Mouse (Mus musculus) urinary bladder, postnatal 14 days (tissue): ENCODE measurements around the gene Crx.
"Not testable (repeated sequence)": the region's sequence is repeated elsewhere in the genome, so short reads cannot be mapped to it uniquely, and the experiment has no call there.

Experiments
- DNase-seq: peaks from one replicate; pipeline ENCODE4 v3.0.0; 2021; ENCODE audit warnings: low spot score

The Crx gene

GRCm38 (mm10) chr7:15879756-15880155 lies at the start of gene Crx:
Gene Crx (minus strand): TSS chr7:15879968.
- no peak for DNase-seq

GRCm38 (mm10) chr7:15922220-15922773 lies 42.5 kb upstream of the Crx start, which contains the start of gene Selenow:
Gene Selenow (minus strand): TSS chr7:15922402.
- DNase-seq, result peak; percentile 91

- DNase-seq, result peak; percentile 20
Observed at GRCm38 (mm10) chr7:15921796-15922195, 42.0 kb upstream of the Crx start.

GRCm38 (mm10) chr7:15920645-15921190 lies 41.0 kb upstream of the Crx start:
- no peak for DNase-seq

- DNase-seq, result no peak
Observed at GRCm38 (mm10) chr7:15919947-15920346, 40.2 kb upstream of the Crx start.

DNA sequence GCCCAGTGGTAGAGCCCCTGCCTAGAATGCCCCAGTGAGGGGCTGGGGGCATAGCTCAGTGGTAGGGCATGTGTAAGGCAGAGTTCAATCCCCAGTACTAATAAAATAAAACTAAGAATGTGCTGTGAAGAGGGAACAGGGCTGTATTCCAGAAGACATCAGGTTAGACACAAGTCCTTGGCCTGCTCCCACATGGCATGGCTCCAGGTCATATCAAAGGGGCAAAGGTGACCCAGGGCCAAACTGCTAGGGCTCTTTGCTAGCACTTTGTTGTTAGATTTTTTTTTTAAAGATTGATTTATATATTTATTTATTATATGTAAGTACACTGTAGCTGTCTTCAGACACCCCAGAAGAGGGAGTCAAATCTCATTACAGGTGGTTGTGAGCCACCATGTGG lies 38.6 kb upstream of the Crx start:
- DNase-seq, result no peak

- no peak for DNase-seq
Observed at GRCm38 (mm10) chr7:15916996-15917395, 37.2 kb upstream of the Crx start.

- DNase-seq, result no peak
Observed at GRCm38 (mm10) chr7:15916134-15916723, 36.5 kb upstream of the Crx start.

GRCm38 (mm10) chr7:15915695-15916094 lies 35.9 kb upstream of the Crx start:
- DNase-seq, result not testable (repeated sequence)

DNA sequence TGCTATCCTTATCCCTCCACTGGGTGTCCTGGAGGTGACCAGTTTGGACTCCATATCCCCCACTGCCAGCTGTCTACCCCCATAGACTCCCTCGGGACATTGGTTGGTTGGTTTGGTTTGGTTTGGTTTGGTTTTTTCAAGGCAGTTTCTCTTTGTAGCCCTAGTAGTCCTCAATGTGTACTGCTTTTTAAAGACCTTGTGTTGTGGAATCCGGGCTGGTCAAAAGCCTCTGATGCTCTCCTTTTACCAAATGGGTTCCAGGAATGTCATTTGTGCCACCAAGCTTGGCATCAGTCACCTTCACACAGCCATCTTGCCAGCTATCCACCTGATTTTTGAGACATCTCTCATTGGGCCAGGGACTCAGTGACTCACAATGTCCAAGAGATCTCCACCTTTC lies 35.0 kb upstream of the Crx start:
- no peak for DNase-seq

DNA sequence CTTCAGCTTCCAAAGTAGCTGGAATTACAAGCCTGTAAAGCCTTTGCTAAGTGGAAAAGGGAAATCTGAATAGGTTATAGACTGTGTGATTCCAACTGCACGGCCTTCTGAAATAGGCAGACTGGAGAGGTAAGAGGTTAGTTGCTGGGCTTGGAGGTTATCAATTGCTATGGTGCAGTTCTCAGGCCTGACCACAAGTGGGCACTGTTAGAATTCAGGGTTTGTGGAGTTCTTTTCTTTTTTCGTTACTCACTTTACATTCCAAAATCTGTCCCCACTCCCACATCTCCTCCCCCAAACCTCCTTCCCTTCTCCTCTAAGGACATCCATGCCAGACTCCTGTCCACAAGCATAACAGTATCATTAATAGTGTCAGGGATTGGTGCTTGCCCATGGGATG lies 34.5 kb upstream of the Crx start:
- DNase-seq, result peak; percentile 33

DNA sequence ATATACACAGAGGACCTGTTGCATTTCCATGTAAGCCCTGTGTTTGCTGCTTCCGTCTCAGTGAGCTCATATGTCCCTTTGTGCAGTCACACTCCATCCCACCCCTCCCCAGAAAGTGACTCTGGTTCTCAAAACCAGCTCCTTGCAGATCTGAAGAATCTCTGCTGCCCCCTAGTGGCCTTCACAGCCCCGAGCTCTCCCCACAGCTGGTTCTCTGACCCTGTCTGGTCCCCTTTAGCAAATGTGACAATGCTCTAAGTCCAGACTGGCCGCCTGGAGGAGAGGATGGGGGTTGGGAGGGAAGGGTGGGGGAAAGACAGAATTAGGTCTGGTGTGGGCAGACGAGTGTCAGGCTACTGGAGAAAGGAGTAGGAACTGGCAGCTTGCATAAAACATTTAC lies 32.4 kb upstream of the Crx start:
- DNase-seq, result peak; percentile 71

DNA sequence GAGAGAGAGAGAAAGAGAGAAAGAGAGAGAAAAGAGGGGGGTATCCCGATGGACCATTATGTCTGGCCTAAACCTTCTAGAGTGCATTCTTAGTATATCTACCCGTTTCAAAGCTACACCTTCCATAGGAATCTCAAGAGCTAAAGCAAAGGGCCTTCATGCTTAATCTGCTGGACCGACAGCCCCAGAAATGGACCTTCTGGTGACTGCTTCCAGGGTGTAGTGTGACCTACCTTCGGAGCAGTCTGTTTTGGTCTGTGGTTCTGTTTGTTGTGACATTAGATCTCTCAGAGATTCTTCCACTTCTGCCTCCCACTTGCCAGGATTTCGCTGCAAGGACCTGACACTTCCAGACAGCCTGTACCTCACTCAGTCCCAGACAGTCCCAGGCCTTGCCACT lies 30.8 kb upstream of the Crx start:
- DNase-seq, result no peak

- DNase-seq, result no peak
Observed at GRCm38 (mm10) chr7:15907971-15908590, 28.3 kb upstream of the Crx start.

- no peak for DNase-seq
Observed at GRCm38 (mm10) chr7:15906602-15907001, 26.8 kb upstream of the Crx start.

- DNase-seq, result no peak
Observed at GRCm38 (mm10) chr7:15905861-15906260, 26.1 kb upstream of the Crx start.

GRCm38 (mm10) chr7:15901366-15902048 lies 21.7 kb upstream of the Crx start:
- DNase-seq, result no peak

DNA sequence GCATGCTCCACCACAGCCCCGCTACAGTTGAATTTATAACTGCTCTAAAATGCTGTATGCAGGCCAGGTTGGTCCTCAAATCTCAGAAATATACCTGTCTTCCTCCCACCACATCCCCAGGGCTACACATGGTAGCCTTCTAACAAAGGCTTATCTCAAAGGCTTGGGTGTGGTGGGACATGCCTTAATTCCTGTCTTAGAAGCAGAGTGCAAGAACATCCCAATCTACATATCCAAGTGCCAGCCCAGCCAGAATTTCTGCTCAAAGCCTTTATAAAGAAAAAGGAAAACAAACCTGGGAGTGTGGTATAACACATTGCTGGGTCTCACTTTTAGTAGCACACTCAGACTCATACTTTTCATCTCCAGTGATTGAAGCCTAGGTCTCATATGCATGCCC lies 14.5 kb upstream of the Crx start:
- no peak for DNase-seq

- no peak for DNase-seq
Observed at GRCm38 (mm10) chr7:15884127-15884526, 4.4 kb upstream of the Crx start.

- DNase-seq, result no peak
Observed at GRCm38 (mm10) chr7:15882317-15882716, 2.5 kb upstream of the Crx start, which contains the start of gene Crxos. Gene Crxos (plus strand): TSS chr7:15882617.

- DNase-seq, result no peak
Observed at GRCm38 (mm10) chr7:15881831-15882230, 2.1 kb upstream of the Crx start.

DNA sequence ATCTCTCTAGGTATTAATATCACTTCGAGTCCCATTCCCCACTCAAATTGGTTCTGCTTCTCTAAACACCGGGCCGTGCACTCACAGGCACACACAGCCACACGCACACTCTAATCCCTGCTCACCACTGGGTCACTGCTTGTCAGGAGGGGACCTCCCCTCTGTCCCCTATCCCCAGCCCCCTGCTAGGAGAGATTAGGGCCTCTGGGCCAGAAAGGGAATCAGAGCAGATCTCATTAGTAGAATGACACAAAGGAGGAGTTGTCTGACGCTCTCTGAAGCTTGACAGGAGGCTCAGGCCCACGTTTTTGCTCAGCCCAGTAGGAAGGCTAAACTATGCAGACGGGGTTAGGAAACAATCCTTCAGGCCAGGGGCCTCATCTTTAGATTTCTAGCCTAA lies 1.6 kb upstream of the Crx start:
- DNase-seq, result no peak

DNA sequence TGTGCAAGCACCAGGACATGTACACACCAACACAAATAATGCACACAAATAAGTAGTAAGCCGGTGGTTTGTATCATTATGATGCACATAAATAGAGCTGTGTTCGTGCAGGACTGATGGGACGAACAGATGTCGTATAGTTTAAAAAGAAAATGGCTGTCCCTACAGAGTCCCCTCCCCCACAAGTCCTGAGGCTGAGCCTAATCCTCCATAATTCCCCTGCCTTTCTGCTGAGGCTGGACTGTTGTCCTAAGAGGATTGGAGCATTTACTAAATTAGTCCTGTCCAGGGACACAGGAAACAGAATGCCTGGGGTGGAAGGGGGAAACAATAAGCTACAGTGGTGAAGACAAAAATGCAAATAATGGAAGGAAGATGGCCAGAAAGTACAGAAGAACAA lies 15.7 kb downstream of the Crx start:
- no peak for DNase-seq
